13 mouse cellular contexts compared by ENCODE assay signal in genomic region chr10:95445104-95446056, GRCm38 (mm10). TPM values are rescaled to one million over a fixed set of nuclear protein-coding genes. Genes with fewer than 3 reads are reported as not detected.
DNase-seq lines count a peak whose midpoint lies in the region; ATAC-seq lines count a peak whose summit lies in the region.
"Had no signal": no experiment of that assay in that cellular context is flagged by ENCODE, and none has a peak within 500 bp of the region (broad histone marks: within the 10 kb centered on the region; RNA-seq: fewer than 3 reads in every experiment).

No protein-coding gene starts in this region.

- H3K27ac ChIP-seq in midbrain, embryonic 16.5 days (ENCODE audit: low read length) = no peak overlapping the region
- H3K27ac ChIP-seq: limb, embryonic 15.5 days; neural tube, embryonic 12.5 days had no signal

- no peaks in the 10 kb centered on the region for H3K9me3 ChIP-seq in midbrain, embryonic 16.5 days (replicated peaks; ENCODE audit: control insufficient read depth, low read length, poor library complexity, severe bottlenecking)
- H3K9me3 ChIP-seq: limb, embryonic 15.5 days; neural tube, embryonic 12.5 days had no signal

- 88% methylated on average over 18 of the region's 18 CpGs for WGBS in midbrain, embryonic 16.5 days

- no peaks in the 10 kb centered on the region for H3K36me3 ChIP-seq in midbrain, embryonic 16.5 days (ENCODE audit: control insufficient read depth, insufficient read depth, low read length)
- H3K36me3 ChIP-seq: limb, embryonic 15.5 days; neural tube, embryonic 12.5 days had no signal

- intact Hi-C loops in heart, postnatal 10 days (cut with DNase I) = no loop called here

- no peak overlapping the region for H3K9ac ChIP-seq in midbrain, embryonic 16.5 days (ENCODE audit: low read depth, low read length)
- H3K9ac ChIP-seq: limb, embryonic 15.5 days; neural tube, embryonic 12.5 days had no signal

- H3K4me1 ChIP-seq in midbrain, embryonic 16.5 days (ENCODE audit: control insufficient read depth, insufficient read depth, low read length) = no peaks in the 10 kb centered on the region
- H3K4me1 ChIP-seq: limb, embryonic 15.5 days; neural tube, embryonic 12.5 days had no signal

- no peaks in the 10 kb centered on the region for H3K27me3 ChIP-seq in midbrain, embryonic 16.5 days (ENCODE audit: control insufficient read depth, insufficient read depth, low read depth, low read length)
- H3K27me3 ChIP-seq: limb, embryonic 15.5 days; neural tube, embryonic 12.5 days had no signal

- H3K4me2 ChIP-seq in midbrain, embryonic 16.5 days (ENCODE audit: low read length) = no peak overlapping the region
- H3K4me2 ChIP-seq: limb, embryonic 15.5 days; neural tube, embryonic 12.5 days had no signal

- DNase-seq in adrenal gland, postnatal 14 days = peak; percentile 15
- DNase-seq in adrenal gland, adult (ENCODE audit: inconsistent age in 2 of 2, low spot score in 1 of 2) = no peak
- peak; percentile 67 for DNase-seq in kidney, postnatal 10 days
- no peak for DNase-seq in kidney, adult 8-10 months
- peak; percentile 50 to 79 for DNase-seq in heart, postnatal 10 days
- peak; percentile 20 for DNase-seq in lung, postnatal 25 days (ENCODE audit: low spot score)
- no peak for DNase-seq in embryo, embryonic 10 days (ENCODE audit: low spot score)
- DNase-seq: right cerebral cortex, adult 18-20 months had no signal

- H3K4me3 ChIP-seq in midbrain, embryonic 16.5 days (ENCODE audit: low read depth, low read length) = no peak overlapping the region
- H3K4me3 ChIP-seq: limb, embryonic 15.5 days; neural tube, embryonic 12.5 days had no signal

- ATAC-seq in midbrain, embryonic 16.5 days = no peak

RNA-seq across cellular contexts. Expression of gene Socs2, which starts 28.4 kb away (rescaled TPM):
- total RNA-seq in adrenal gland, postnatal 14 days (2021) = 18.2 and 24.5 TPM in 2 replicates
- 100 to 1,000 TPM; 127 to 133 TPM for total RNA-seq in heart, postnatal 10 days (2021)
- polyA plus RNA-seq in midbrain, embryonic 16.5 days (2015; fragmentation: Nextera tagmentation; extraction: Ambion mirVana) = 122 and 131 TPM in 2 replicates
- total RNA-seq: common myeloid progenitor, adult 5-6 weeks; granulocyte monocyte progenitor cell, adult 5-6 weeks had no signal

RNA-seq across cellular contexts. Expression of gene Mrpl42, which starts 56.4 kb away (rescaled TPM):
- total RNA-seq in adrenal gland, postnatal 14 days (2021) = 178 and 191 TPM in 2 replicates
- 100 to 1,000 TPM; 308 to 331 TPM for total RNA-seq in heart, postnatal 10 days (2021)
- 237 and 240 TPM in 2 replicates for polyA plus RNA-seq in midbrain, embryonic 16.5 days (2015; fragmentation: Nextera tagmentation; extraction: Ambion mirVana)

Comparison
In these comparisons a context has a peak if more than half of its experiments do, and no peak if none do; other contexts are left out.
1. DNase-seq: peak in adrenal gland, postnatal 14 days (single experiment), kidney, postnatal 10 days (single experiment), heart, postnatal 10 days (2 of 2) and lung, postnatal 25 days (single experiment); none in adrenal gland, adult (0 of 2), kidney, adult 8-10 months (0 of 2) and embryo, embryonic 10 days (single experiment).